Mouse (Mus musculus) thymus, postnatal 0 days (tissue): ENCODE data around the gene Xbp1. TPM values are rescaled to one million over a fixed set of nuclear protein-coding genes. Genes with fewer than 3 reads are reported as not detected.
A peak's percentile ranks its signal among the peaks of the same experiment; 100 is the strongest.
"Not testable (repeated sequence)": the region's sequence is repeated elsewhere in the genome, so short reads cannot be mapped to it uniquely, and the experiment has no call there.

Experiments
- DNase-seq: peaks from one replicate; pipeline ENCODE4 v3.0.0-alpha.2; 2015; ENCODE audit warnings: low spot score
- polyA plus RNA-seq: library from polyadenylated mRNA; unstranded; fragments of >200 nt; fragmentation: Nextera tagmentation; extraction: Ambion mirVana; gene quantifications from 2 replicates; pipeline ENCODE4 v1.2.1, GENCODE M21; 2015

The Xbp1 gene
- 194 and 213 TPM in 2 replicates for polyA plus RNA-seq

- DNase-seq = peak; percentile 93
Measured at GRCm38 (mm10) chr11:5520412-5521265, at the start of gene Xbp1. Xbp1 (plus strand) TSS chr11:5520659.

- DNase-seq = peak; percentile 82
Measured at GRCm38 (mm10) chr11:5474130-5474529, 46.3 kb upstream of the Xbp1 start.

DNA sequence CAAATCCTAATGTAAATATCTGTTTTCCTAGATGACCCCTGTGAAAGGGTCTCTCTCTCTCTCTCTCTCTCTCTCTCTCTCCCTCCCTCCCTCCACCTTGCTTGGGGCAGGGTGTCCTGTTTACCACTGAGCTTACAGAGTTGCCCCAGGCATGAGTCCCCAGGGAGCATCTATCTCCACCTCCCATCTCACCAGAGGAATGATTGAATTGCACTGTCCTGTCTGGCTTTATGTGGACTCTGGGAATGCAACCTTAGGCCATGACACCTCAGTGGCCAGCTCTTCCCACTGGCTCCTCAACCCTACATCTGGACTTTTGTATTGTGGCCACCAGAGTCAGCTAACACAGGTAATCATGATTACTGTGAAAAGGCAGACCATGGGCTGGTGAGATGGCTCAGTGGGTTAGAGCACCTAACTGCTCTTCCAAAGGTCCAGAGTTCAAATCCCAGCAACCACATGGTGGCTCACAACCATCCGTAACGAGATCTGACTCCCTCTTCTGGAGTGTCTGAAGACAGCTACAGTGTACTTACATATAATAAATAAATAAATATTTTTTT is 44.8 kb upstream of the Xbp1 start:
- DNase-seq = not testable (repeated sequence)

DNA sequence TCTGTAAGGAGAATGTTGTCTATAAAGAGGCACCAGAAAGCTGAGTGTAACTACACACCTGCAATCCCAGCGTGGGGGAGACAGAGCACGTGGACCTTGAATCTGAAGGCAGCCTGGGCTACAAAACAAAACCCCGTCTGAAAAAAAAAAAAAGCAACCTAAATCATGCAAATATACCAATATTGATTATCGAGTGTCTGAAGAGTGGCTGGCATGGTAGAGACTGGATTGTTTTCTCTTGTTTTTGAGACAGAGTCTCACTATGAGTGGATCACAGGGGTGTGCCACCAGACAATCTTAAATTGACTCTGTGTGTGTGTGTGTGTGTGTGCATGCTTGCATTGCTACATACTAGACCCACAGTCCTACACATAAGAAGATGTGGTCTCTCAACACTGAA is 43.7 kb upstream of the Xbp1 start:
- DNase-seq = no peak

GRCm38 (mm10) chr11:5478193-5478592 is 42.3 kb upstream of the Xbp1 start:
- no peak for DNase-seq

- no peak for DNase-seq
Measured at GRCm38 (mm10) chr11:5478831-5479230, 41.6 kb upstream of the Xbp1 start.

DNA sequence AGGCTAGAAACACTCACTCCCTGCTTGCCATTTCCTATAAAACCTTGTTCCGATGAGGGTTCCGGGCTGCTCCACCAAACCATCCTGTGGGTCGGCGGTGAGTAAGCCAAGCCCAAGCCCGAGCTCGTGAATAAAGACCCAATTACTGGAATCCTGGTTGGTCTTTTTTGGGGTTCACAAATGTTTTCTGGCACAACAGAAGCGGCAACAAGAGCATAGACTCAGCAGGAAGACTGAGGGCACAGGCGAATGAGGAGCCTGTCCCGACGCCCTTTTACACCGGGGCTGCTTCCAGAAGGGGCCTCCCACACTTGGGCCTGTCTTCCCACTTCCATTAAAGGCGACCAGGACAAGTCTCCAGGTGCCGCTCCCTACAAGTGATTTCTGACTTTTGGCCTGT is 37.9 kb upstream of the Xbp1 start:
- DNase-seq = no peak

DNA sequence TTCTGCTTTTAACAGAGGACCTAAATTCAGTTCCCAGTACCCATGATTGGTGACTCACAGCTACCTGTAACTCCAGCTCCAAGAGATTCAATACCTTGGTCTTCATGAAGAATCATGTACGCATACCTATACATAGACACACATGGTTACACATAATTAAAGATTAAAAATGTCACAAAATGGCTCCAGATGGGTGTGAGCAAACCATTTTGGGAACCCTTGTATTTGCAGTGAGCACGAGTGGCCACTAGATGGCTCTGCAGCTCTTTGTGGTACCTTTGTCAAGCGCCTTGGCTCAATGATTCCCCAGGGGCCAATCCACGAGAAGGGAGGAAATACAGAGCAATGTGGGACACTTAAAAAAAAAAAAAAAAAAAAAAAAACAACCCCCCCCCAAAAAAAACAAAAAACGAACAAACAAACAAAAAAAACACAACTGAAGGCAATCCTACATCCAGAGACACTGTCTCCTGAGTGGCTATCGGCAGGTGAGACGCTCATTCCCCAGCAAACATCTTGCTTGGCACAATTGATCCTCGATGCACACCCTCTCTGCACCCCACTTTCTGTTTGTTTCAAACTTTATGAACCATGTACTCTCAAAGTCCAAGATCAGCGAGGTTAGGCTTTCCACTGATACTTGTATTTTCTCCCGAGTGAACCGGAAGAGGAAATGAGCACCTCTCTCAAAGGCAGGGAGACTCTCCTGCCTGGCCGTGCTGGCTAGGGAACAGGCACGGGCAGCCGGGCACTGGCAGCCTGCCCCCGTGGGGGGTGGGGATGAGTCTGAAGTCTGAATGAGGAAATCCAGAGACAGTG is 35.1 kb upstream of the Xbp1 start:
- DNase-seq = peak; percentile 94

- not testable (repeated sequence) for DNase-seq
Measured at GRCm38 (mm10) chr11:5489433-5489832, 31.0 kb upstream of the Xbp1 start.

GRCm38 (mm10) chr11:5490989-5491656 is 29.3 kb upstream of the Xbp1 start:
- no peak for DNase-seq

DNA sequence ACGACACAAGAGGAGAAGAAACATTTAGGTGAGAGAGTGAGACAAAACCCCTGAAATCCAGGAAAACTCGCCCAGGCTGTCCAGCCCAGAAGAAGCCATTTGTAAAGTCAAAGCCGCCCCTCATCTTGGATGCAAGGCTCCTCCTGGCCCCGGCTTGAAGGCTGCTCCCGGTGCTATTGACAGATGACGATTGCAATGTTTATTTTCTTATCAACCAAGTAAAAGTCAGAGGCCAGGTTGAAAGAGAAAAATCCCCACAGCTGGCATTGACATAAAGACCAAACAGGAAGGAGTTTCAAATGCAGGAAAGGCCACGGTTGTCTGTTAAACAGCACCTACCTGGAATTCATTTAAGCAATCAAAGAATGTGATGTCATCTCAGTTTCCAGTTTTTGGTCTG is 28.5 kb upstream of the Xbp1 start:
- DNase-seq = no peak

GRCm38 (mm10) chr11:5493869-5494268 is 26.6 kb upstream of the Xbp1 start:
- no peak for DNase-seq

DNA sequence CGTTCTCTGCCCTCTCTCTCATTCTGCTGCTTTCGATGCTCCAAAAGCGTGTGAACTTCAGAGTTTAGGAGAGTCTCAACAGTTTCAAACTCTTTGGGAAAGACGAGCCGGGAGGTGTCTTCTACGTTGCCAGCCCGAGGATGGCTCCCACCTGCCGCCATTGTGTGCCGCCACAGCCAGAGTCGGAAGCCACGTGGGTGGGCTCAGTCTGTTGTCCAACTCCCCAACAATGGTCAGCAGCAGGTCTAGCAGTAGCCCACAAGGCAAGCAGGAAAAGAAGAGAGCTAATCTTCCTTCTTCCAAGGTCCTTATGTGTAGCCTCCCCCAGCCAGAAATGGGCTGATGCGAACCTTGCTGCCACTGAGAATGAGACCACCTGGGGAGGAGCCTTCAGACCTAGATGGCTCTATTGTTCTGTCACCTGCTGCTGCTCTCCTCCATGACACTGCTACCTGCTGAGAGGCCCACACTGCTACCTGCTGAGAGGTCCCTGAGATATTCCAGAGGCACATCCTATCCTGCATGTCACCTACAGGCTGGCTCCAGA is 25.1 kb upstream of the Xbp1 start:
- DNase-seq = no peak

GRCm38 (mm10) chr11:5495906-5496305 is 24.6 kb upstream of the Xbp1 start:
- DNase-seq = no peak

- DNase-seq = no peak
Measured at GRCm38 (mm10) chr11:5496559-5497248, 23.8 kb upstream of the Xbp1 start.

- DNase-seq = no peak
Measured at GRCm38 (mm10) chr11:5498422-5498821, 22.0 kb upstream of the Xbp1 start.

DNA sequence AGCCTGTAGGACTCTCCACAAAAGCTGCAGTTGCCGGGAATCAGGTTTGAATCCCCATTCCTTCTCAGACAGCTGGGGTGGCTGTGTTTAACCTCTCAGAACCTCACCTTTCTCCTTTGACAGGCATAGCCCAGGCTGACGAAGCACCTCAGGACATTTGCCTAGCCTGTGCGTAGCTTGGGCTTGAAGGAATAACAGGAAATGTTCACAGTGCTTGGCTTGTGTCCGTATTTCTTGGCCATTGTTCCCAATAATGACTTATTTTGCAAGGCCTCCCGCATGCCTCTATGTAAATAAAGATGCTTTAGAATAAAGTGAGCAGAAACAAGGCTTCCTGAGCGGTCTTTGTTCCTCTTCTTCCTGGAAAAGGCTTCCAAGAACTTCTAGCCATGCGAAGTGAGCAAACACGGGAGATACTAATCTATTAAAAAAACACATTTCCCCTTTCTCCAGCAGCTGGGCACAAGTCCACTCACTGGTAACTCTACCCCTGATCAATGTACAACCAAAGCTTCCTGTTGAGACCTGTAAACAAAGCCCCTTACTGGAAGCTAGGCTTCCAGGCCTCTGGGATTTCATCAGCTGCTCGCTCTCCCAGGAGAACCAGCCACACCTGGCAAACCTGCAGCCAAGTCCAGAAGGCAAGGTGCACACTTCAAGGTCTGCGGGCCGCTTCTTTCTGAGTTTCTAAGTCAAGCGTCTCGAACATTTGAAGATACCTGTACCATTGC is 21.4 kb upstream of the Xbp1 start:
- DNase-seq = no peak

DNA sequence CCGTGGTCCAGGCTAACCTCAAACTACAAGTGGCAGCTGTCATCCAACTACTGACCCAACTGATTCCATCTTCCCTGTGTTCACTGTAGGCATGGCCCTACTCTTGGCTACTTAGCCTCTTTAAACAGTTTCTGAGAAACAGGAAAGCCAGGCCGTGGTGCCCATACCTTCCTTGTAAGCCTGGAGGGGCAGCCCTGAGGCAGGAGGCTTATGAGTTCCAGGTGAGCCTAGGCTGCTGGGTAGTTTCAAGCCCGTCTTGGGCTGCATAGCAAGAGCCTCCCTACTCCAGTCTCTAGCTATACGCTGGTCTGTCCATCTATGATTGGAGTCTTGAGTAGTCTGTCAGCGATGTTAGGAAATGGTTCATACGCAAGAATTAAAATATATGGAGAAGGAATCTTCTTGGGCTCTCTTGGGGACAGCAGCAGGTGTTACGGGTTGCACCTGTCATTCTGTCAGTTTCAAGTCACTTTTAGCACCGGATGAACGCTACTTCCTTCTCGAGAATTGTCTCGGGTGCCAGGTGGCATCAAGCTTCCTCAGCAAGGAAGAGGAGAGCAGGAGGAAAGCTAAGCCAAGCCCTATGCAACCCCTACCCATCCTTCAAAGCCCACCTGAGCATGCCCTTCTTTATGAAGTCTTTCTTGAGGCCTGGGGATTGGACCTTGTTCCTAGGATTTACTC is 20.4 kb upstream of the Xbp1 start:
- peak; percentile 80 for DNase-seq
